Mouse (Mus musculus) liver, postnatal 0 days (tissue): ENCODE results near the gene Mta1.

Source experiments
- CTCF ChIP-seq: sonication (generic); IDR thresholded peaks from 2 replicates; pipeline ENCODE4 v1.5.1; 2016; ENCODE audit warnings: antibody characterized with exemption, low read depth
- EP300 ChIP-seq: IDR thresholded peaks from 2 replicates; pipeline ENCODE4 v1.6.1; 2016; ENCODE audit warnings: antibody characterized with exemption, low read depth, mild to moderate bottlenecking

DNA sequence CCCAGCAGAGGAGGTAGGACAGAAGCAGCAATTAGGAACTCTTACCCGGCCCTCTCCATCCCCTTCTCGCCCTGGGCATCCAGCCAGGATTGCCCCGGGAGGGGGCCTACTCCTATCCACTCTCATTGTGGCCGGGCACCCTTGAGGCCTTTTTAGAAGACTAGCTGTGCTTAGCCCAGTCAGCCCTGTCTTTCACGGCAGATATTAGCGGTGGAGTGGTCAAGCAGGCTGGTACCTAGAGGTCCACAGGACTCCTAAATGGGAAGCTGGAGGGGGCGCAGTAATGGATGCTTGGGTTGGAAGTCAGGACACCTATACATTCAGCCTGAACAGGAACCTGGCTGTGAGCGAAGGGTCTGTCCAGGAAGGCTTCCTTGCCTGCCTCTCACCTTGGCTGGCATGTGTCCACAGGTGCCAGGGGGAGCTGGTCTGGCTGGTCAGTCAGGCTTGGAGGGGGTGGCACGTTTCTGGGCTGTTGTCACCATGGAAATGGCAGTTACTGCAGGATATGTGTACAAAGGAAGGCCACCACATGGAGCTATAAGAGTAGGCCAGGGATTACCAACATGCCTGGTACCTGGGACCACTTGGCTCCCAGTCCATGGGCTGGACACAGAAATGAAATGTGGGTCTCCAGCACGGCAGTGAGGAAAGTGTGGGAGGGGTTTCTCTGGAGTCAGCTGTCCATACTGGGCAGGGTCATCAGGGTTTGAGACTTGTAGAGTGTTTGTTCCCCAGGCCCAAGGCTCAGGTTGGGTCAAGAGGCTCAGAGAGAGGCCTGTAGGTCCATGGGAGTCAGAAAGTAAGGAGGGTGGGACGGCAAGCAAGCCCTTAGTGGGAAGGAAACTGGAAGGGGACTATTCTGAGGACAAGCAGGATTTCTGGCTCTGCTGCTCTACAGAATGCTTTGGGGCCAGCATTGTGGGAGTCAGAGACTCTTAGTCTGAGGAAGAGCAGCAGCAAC lies 41.1 kb downstream of the Mta1 start:
- TF ChIP-seq CTCF: no peak
- TF ChIP-seq EP300: no peak
